Mouse (Mus musculus): ENCODE data around the gene Abcc3. TPM values are rescaled to one million over a fixed set of nuclear protein-coding genes. Genes with fewer than 3 reads are reported as not detected.

The Abcc3 gene
- polyA plus RNA-seq, 1 experiment: 0.64 TPM

DNA sequence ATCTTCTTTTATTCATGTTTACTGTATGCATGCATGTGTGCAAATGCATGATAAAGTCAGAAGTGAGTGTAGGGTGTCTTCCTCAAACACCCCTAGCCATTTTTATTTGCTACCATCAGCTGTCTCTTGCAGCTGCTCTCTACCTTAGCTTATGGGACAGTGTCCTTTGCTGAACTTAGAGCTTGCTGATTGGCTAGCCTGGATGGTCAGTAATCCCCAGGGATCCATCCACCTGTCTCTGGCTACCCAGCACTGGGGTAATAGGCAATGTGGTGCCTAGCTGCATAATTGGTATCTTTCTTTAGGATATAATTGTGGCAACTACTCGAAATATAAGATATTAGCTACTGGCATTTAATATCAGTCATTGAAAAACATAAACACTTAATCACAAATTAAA lies 80.1 kb downstream of the Abcc3 start:
- H3K27ac ChIP-seq (ENCODE audit: insufficient read depth, low read length): no peak overlapping the region
- peak in 1 of 2 experiments; percentile 36 for DNase-seq
- peaks cover 17% of the 10 kb centered on the region; the same call in 1 of the 2 replicates for H3K4me1 ChIP-seq (ENCODE audit: control insufficient read depth, insufficient read depth, low read length)
- TF ChIP-seq CTCF (IDR thresholded peaks at IDR 0.05; ENCODE audit: borderline replicate concordance, insufficient read depth, low read depth, low read length): no peak
- no peak for TF ChIP-seq POLR2A (IDR thresholded peaks at IDR 0.05; ENCODE audit: borderline replicate concordance, insufficient read depth, low read length)
- no peak overlapping the region for H3K4me3 ChIP-seq (replicated peaks; ENCODE audit: insufficient read depth, low read depth, low read length)
- WGBS: 68% methylated on average over 1 of the region's 1 CpGs
- no peaks in the 10 kb centered on the region for H3K27me3 ChIP-seq (ENCODE audit: control insufficient read depth, insufficient read depth, low read length)

DNA sequence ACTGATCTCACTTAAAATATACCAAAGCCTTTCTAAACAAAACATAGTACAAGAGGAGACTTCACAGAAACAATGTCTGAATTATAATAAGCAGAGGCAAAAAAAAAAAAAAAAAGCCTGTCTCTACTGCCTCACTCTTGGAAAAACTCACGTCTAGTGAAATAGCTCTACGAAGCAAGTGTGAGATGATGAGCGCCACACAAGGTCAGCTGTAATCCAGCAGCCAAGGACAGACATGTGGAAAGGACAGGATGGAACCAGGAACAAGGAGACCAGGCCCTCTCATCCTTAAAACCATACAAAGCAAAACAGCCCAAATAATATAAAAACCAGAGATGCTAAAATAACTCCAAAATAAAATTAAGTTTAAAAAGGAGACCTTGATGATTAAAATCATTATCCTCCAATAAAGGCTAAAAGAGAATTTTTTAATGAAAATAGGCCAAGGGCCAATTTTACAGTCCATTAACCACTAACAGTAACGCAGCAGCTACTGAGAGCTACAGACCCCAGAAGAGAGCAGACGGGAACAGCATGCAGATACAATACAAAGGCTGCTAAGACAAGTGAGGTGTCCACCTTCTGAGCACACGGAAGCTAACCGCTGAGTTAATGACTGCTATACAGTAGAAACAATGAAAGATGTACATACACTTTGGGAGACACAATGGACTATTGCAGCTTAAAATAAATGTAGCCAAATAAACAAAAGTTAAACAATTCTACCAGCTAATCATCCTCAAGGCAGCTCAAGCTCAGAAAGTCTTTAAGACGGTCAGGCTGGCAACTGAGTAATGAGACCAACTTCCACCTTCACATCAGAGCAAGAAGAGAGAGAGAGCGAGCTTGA lies 97.6 kb downstream of the Abcc3 start:
- no peak for TF ChIP-seq POLR2A (IDR thresholded peaks at IDR 0.05; ENCODE audit: borderline replicate concordance, insufficient read depth, low read length)
- no peak for TF ChIP-seq CTCF (IDR thresholded peaks at IDR 0.05; ENCODE audit: borderline replicate concordance, insufficient read depth, low read depth, low read length)
- no peaks in the 10 kb centered on the region for H3K4me1 ChIP-seq (ENCODE audit: control insufficient read depth, insufficient read depth, low read length)
- 53% methylated on average over 9 of the region's 9 CpGs for WGBS
- H3K27me3 ChIP-seq (ENCODE audit: control insufficient read depth, insufficient read depth, low read length): no peaks in the 10 kb centered on the region
- no peak overlapping the region for H3K27ac ChIP-seq (ENCODE audit: insufficient read depth, low read length)
- H3K4me3 ChIP-seq (replicated peaks; ENCODE audit: insufficient read depth, low read depth, low read length): no peak overlapping the region
- no peak for DNase-seq

Other genes with a start within 250 kb of the Abcc3 start
- gene Tob1, start 181.5 kb downstream of the Abcc3 start, polyA plus RNA-seq (2012; rRNA removed): 55.9 and 56.0 TPM in 2 replicates
- 0.75 and 1.8 TPM in 2 replicates for gene Wfikkn2, start 147.0 kb downstream of the Abcc3 start, polyA plus RNA-seq (2012; rRNA removed)
- gene Gm21885, start 111.1 kb downstream of the Abcc3 start, polyA plus RNA-seq (2012; rRNA removed): not detected in 2 replicates
- 154 and 156 TPM in 2 replicates for gene Luc7l3, start 71.0 kb downstream of the Abcc3 start, polyA plus RNA-seq (2012; rRNA removed)
- gene Ankrd40, start 65.0 kb downstream of the Abcc3 start, polyA plus RNA-seq (2012; rRNA removed): 226 and 243 TPM in 2 replicates
- 199 and 248 TPM in 2 replicates for gene Cacna1g, start 81.2 kb upstream of the Abcc3 start, polyA plus RNA-seq (2012; rRNA removed)
- gene Spata20, start 93.2 kb upstream of the Abcc3 start, polyA plus RNA-seq (2012; rRNA removed): 1.5 and 1.9 TPM in 2 replicates
- gene Epn3, start 107.0 kb upstream of the Abcc3 start, polyA plus RNA-seq (2012; rRNA removed): 31.1 and 35.9 TPM in 2 replicates
- gene Mycbpap, start 128.7 kb upstream of the Abcc3 start, polyA plus RNA-seq (2012; rRNA removed): 3.6 and 4.9 TPM in 2 replicates
- gene Rsad1, start 156.3 kb upstream of the Abcc3 start, polyA plus RNA-seq (2012; rRNA removed): 19.7 and 20.8 TPM in 2 replicates
- gene Chad, start 172.1 kb upstream of the Abcc3 start, polyA plus RNA-seq (2012; rRNA removed): 0.82 and 1.1 TPM in 2 replicates
- 13.1 and 15.2 TPM in 2 replicates for gene Acsf2, start 208.9 kb upstream of the Abcc3 start, polyA plus RNA-seq (2012; rRNA removed)
- 71.9 and 72.1 TPM in 2 replicates for gene Lrrc59, start 236.8 kb upstream of the Abcc3 start, polyA plus RNA-seq (2012; rRNA removed)